Mouse (Mus musculus): ENCODE data around the gene Tnfrsf14.

DNA sequence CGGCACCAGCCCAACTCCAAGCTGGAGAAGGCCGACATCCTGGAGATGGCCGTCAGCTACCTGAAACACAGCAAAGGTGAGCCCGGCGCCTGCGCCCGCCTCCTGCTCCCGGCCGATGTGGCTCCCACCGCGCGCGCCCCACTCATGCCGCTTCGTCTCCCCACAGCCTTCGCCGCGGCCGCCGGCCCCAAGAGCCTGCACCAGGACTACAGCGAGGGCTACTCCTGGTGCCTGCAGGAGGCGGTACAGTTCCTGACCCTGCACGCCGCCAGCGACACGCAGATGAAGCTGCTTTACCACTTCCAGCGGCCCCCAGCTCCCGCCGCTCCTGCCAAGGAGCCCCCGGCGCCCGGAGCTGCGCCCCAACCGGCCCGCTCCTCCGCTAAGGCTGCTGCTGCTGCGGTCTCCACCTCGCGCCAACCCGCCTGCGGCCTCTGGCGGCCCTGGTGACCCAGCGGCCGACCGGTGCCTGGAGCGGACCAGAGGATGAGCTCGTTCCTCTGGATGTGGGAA lies 32.9 kb upstream of the Tnfrsf14 start:
- TF ChIP-seq CTCF (IDR thresholded peaks at IDR 0.05; ENCODE audit: control insufficient read depth, insufficient read depth, insufficient replicate concordance, low read depth, low read length) (no peak), POLR2A (IDR thresholded peaks at IDR 0.05; ENCODE audit: control insufficient read depth, low read depth, low read length) (no peak)

Measured in testis, adult 2 months (tissue).